In the genomic region with DNA sequence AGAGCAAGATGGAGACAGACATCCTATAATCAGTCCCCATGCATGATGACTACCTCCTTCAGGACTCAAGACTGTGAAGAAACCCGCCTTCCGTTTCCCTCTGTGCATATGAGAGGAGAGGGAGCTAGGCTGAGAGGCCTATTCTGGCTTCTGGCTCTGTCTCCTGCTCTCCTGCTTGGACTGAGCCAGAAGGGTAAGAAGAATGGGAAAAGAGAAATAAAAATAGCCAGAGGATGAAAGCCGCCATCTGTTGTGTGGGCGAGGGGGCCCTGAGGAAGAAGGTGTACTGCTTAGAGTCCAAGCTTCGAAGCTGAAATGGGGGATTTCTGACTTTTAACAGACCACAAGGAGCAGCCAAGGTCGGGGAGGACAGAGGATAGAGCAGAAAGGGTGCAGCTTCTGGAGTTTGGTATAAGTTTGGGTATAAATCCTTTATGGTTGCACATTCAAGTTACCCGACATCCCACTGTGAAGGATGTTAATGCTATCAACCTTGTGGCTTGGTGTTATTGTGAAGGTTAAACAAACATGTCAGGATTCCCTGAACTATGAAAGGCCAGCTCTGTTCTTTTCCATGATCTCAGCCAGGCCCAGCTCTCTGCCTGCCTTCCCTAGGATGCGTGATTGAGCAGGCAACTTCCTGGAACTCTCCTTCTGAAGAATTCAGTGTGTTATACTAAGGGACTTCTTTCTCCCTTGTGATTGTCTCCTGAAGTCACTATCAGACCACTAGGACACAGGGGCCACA, we compare ENCODE assay signal across 12 mouse cellular contexts. TPM values are rescaled to one million over a fixed set of nuclear protein-coding genes. Genes with fewer than 3 reads are reported as not detected.
DNase-seq lines count a peak whose midpoint lies in the region; ATAC-seq and TF ChIP-seq lines count a peak whose summit lies in the region.
"Had no signal": no experiment of that assay in that cellular context is flagged by ENCODE, and none has a peak within 500 bp of the region (broad histone marks: within the 10 kb centered on the region; RNA-seq: fewer than 3 reads in every experiment).

No protein-coding gene starts in this region.

- peak overlapping the region; percentile 27; the same call in 1 of the 2 replicates for H3K27ac ChIP-seq in kidney, postnatal 0 days
- H3K27ac ChIP-seq in cortical plate, adult 2 months (ENCODE audit: insufficient read depth, low read length), result 0 out of 2 replicates have a peak overlapping the region, but pooled peaks have one; percentile 1
- peak overlapping the region; percentile 84 for H3K27ac ChIP-seq in midbrain, embryonic 14.5 days (replicated peaks; ENCODE audit: low read depth, low read length)

- WGBS in kidney, postnatal 0 days, result 61% methylated on average over 8 of the region's 8 CpGs
- WGBS in midbrain, embryonic 14.5 days, result 81% methylated on average over 8 of the region's 8 CpGs

- no peaks in the 10 kb centered on the region for H3K27me3 ChIP-seq in kidney, postnatal 0 days (ENCODE audit: insufficient read depth, low read length)
- no peaks in the 10 kb centered on the region for H3K27me3 ChIP-seq in midbrain, embryonic 14.5 days (ENCODE audit: control insufficient read depth, insufficient read depth, low read length)

- H3K9me3 ChIP-seq in kidney, postnatal 0 days (replicated peaks; ENCODE audit: low read length), result no peaks in the 10 kb centered on the region
- no peaks in the 10 kb centered on the region for H3K9me3 ChIP-seq in midbrain, embryonic 14.5 days (ENCODE audit: control insufficient read depth, low read length)

- ATAC-seq in kidney, postnatal 0 days (replicated peaks; ENCODE audit: low FRiP score, low read depth), result no peak
- ATAC-seq in midbrain, embryonic 14.5 days (ENCODE audit: low FRiP score, low TSS enrichment), result no peak
- ATAC-seq: CD4-positive, CD25-positive, alpha-beta regulatory T cell, adult 4 months had no signal

- intact Hi-C loops in heart, postnatal 10 days (cut with DNase I), result no loop called here

- TF ChIP-seq CTCF in kidney, postnatal 0 days (IDR thresholded peaks at IDR 0.05; ENCODE audit: low read depth), result no peak
- TF ChIP-seq CTCF in cortical plate, adult 2 months (IDR thresholded peaks at IDR 0.05; ENCODE audit: extremely low read depth, insufficient read depth, low read length), result no peak

- no peak overlapping the region for H3K4me2 ChIP-seq in kidney, postnatal 0 days (ENCODE audit: low read length)
- no peak overlapping the region for H3K4me2 ChIP-seq in midbrain, embryonic 14.5 days (ENCODE audit: low read length)
- H3K4me2 ChIP-seq: lung, embryonic 14.5 days had no signal

- no peaks in the 10 kb centered on the region; the same call in 1 of the 2 replicates for H3K4me1 ChIP-seq in kidney, postnatal 0 days (replicated peaks; ENCODE audit: insufficient read depth, low read length)
- H3K4me1 ChIP-seq in cortical plate, adult 2 months (ENCODE audit: control insufficient read depth, insufficient read depth, low read length), result peaks cover 9% of the 10 kb centered on the region; the same call in 1 of the 2 replicates
- peaks cover 25% of the 10 kb centered on the region for H3K4me1 ChIP-seq in midbrain, embryonic 14.5 days (ENCODE audit: control insufficient read depth, insufficient read depth, low read length)

- TF ChIP-seq POLR2A in cortical plate, adult 2 months (IDR thresholded peaks at IDR 0.05; ENCODE audit: extremely low read depth, insufficient read depth, low read length), result no peak

- H3K9ac ChIP-seq in kidney, postnatal 0 days (ENCODE audit: low read depth, low read length), result no peak overlapping the region
- H3K9ac ChIP-seq in midbrain, embryonic 14.5 days (replicated peaks; ENCODE audit: low read length), result no peak overlapping the region
- H3K9ac ChIP-seq: lung, embryonic 14.5 days had no signal

- no peaks in the 10 kb centered on the region for H3K36me3 ChIP-seq in kidney, postnatal 0 days (ENCODE audit: insufficient read depth, low read length)
- no peaks in the 10 kb centered on the region for H3K36me3 ChIP-seq in midbrain, embryonic 14.5 days (ENCODE audit: control insufficient read depth, insufficient read depth, low read length)

- DNase-seq in embryo, embryonic 10 days (ENCODE audit: low spot score), result peak; percentile 26
- no peak for DNase-seq in embryo, embryonic 9.5 days (ENCODE audit: extremely low spot score)
- peak; percentile 37 for DNase-seq in kidney, postnatal 0 days (ENCODE audit: low spot score)
- DNase-seq in kidney, adult 9 months, result no peak
- DNase-seq in midbrain, embryonic 14.5 days, result no peak
- DNase-seq in liver, result no peak
- DNase-seq in heart, postnatal 10 days, result no peak
- DNase-seq: heart, adult 11 months; heart, postnatal 14 days; lung, embryonic 14.5 days had no signal

- H3K4me3 ChIP-seq in kidney, postnatal 0 days (replicated peaks; ENCODE audit: low read depth, low read length), result no peak overlapping the region
- no peak overlapping the region for H3K4me3 ChIP-seq in cortical plate, adult 2 months (ENCODE audit: insufficient read depth, low read length)
- no peak overlapping the region for H3K4me3 ChIP-seq in midbrain, embryonic 14.5 days (replicated peaks; ENCODE audit: low read depth, low read length)

RNA-seq across cellular contexts. Expression of a gene that starts 46.4 kb away (rescaled TPM):
- 56.8 TPM in 2 replicates for polyA plus RNA-seq in kidney, postnatal 0 days (2015; fragmentation: Nextera tagmentation; extraction: Ambion mirVana)
- polyA plus RNA-seq in cortical plate, adult 2 months (2012; rRNA removed), result 58.8 and 59.0 TPM in 2 replicates
- polyA plus RNA-seq in midbrain, embryonic 14.5 days (2014; fragmentation: Nextera tagmentation; extraction: Ambion mirVana), result 46.9 and 62.4 TPM in 2 replicates
- total RNA-seq in heart, postnatal 10 days (2021), result 10 to 100 TPM; 21.0 to 22.7 TPM

Comparison
In these comparisons a context has a peak if more than half of its experiments do, and no peak if none do; other contexts are left out.
1. DNase-seq: peak in embryo, embryonic 10 days (single experiment) and kidney, postnatal 0 days (single experiment); none in embryo, embryonic 9.5 days (single experiment), kidney, adult 9 months (single experiment), midbrain, embryonic 14.5 days (single experiment), liver (single experiment) and heart, postnatal 10 days (0 of 2).
2. H3K27ac ChIP-seq: peak in every context shown above with its lines; median percentile 84 in midbrain, embryonic 14.5 days; 27 in kidney, postnatal 0 days; 1 in cortical plate, adult 2 months.